Mouse (Mus musculus) heart, postnatal 36 days (tissue): Measurements from ENCODE around the gene Per1. TPM values are rescaled to one million over a fixed set of nuclear protein-coding genes. Genes with fewer than 3 reads are reported as not detected.

Source experiments
- DNase-seq, 2 experiments: peaks; one replicate each; pipeline ENCODE4 v3.0.0; 2021 to 2022
- intact Hi-C: fragments of 180-260 bp; cut with DNase I; formaldehyde crosslinking; loops from one replicate; pipeline ENCODE4 v1.15.1; 2025
- total RNA-seq, 2 experiments: library from RNA; stranded (reverse); gene quantifications; 2 replicates each; pipeline ENCODE4 v1.2.3; 2021

Gene Per1
- total RNA-seq, 2 experiments from 2014 or later, result 34.2 to 82.1 TPM

- no peak for DNase-seq
Measured at GRCm38 (mm10) chr11:69156800-69157199, 61.8 kb downstream of the Per1 start, which contains the start of gene Alox12b. Gene Alox12b, plus strand, starts transcription at chr11:69156989.

More at GRCm38 (mm10) chr11:69156800-69157199, 61.8 kb downstream of the Per1 start, which contains the start of gene Alox12b:
- intact Hi-C loops, result no loop called here

Other genes with a start within 250 kb of the Per1 start
- gene Ndel1, start 223.4 kb upstream of the Per1 start, total RNA-seq, result 10 to 100 TPM; 60.9 to 71.3 TPM
- not detected for gene Rnf222, start 206.7 kb upstream of the Per1 start, total RNA-seq
- 100 to 1,000 TPM; 655 to 678 TPM for gene Rpl26, start 193.6 kb upstream of the Per1 start, total RNA-seq
- not detected for gene Odf4, start 168.1 kb upstream of the Per1 start, total RNA-seq
- 10 to 100 TPM; 25.6 to 32.5 TPM for gene Arhgef15, start 137.7 kb upstream of the Per1 start, total RNA-seq
- gene Slc25a35, start 127.1 kb upstream of the Per1 start, total RNA-seq, result 1 to 10 TPM; 5.0 to 5.8 TPM
- gene Rangrf, start 120.0 kb upstream of the Per1 start, total RNA-seq, result 10 to 100 TPM; 78.9 to 97.0 TPM
- 1 to 10 TPM; 5.8 to 8.3 TPM for gene Pfas, start 86.8 kb upstream of the Per1 start, total RNA-seq
- 10 to 100 TPM; 12.5 to 14.3 TPM for gene Ctc1, start 79.3 kb upstream of the Per1 start, total RNA-seq
- 1 to 10 TPM in 1 of 2 experiments, under 1 TPM in 1; 0.72 to 1.2 TPM for gene Aurkb, start 49.6 kb upstream of the Per1 start, total RNA-seq
- gene Borcs6, start 35.5 kb upstream of the Per1 start, total RNA-seq, result 10 to 100 TPM; 16.0 to 17.1 TPM
- gene Tmem107, start 24.4 kb upstream of the Per1 start, total RNA-seq, result 1 to 10 TPM; 4.2 to 6.1 TPM
- 10 to 100 TPM; 50.5 to 72.7 TPM for gene Vamp2, start 6.7 kb upstream of the Per1 start, total RNA-seq
- not detected for gene Hes7, start 25.2 kb downstream of the Per1 start, total RNA-seq
- gene 9130213A22Rik, start 27.4 kb downstream of the Per1 start, total RNA-seq, result under 1 TPM in 1 of 2 experiments, not detected in 1; 0.22 TPM
- not detected for gene Aloxe3, start 30.7 kb downstream of the Per1 start, total RNA-seq
- not detected for gene Alox12b, start 61.8 kb downstream of the Per1 start, total RNA-seq
- 1 to 10 TPM; 1.4 to 2.1 TPM for gene Alox8, start 102.6 kb downstream of the Per1 start, total RNA-seq
- gene Gucy2e, start 141.8 kb downstream of the Per1 start, total RNA-seq, result 1 to 10 TPM; 1.5 to 1.7 TPM
- gene Cntrob, start 228.6 kb downstream of the Per1 start, total RNA-seq, result 1 to 10 TPM; 2.8 to 3.1 TPM
- 10 to 100 TPM; 54.3 to 60.1 TPM for gene Trappc1, start 228.8 kb downstream of the Per1 start, total RNA-seq
- under 1 TPM in 1 of 2 experiments, not detected in 1; 0.28 TPM for gene Kcnab3, start 231.0 kb downstream of the Per1 start, total RNA-seq
- gene Rnf227, start 245.2 kb downstream of the Per1 start, total RNA-seq, result under 1 TPM; 0.27 to 0.89 TPM